Mouse (Mus musculus): Measurements from ENCODE around the gene Tmem222. TPM values are rescaled to one million over a fixed set of nuclear protein-coding genes. Genes with fewer than 3 reads are reported as not detected.
A peak's percentile ranks its signal among the peaks of the same experiment; 100 is the strongest.

Tmem222 gene
- polyA plus RNA-seq (2015; fragmentation: Nextera tagmentation; extraction: Ambion mirVana) = 47.2 and 58.1 TPM in 2 replicates

GRCm38 (mm10) chr4:133277104-133278026 is at the start of gene Tmem222:
Gene Tmem222, minus strand, starts transcription at chr4:133277792.
- Histone ChIP-seq H3K27me3 (replicated peaks; ENCODE audit: insufficient read depth, low read length) (no peaks in the 10 kb centered on the region), H3K4me3 (ENCODE audit: low read depth, low read length) (peak within 1 kb of the TSS; percentile 62), H3K4me2 (replicated peaks; ENCODE audit: low read depth, low read length) (peak within 1 kb of the TSS; percentile 82), H3K9me3 (ENCODE audit: low read length) (no peaks in the 10 kb centered on the region), H3K4me1 (ENCODE audit: insufficient read depth, low read depth, low read length) (peaks cover 4% of the 10 kb centered on the region; the same call in 1 of the 2 replicates), H3K27ac (ENCODE audit: low read length) (peak within 1 kb of the TSS; percentile 90), H3K36me3 (ENCODE audit: insufficient read depth, low read length) (no peaks in the 10 kb centered on the region), H3K9ac (replicated peaks; ENCODE audit: low read depth) (peak within 1 kb of the TSS; percentile 82)
- WGBS = 2% methylated on average over 73 of the region's 73 CpGs
- no peak for TF ChIP-seq CTCF (IDR thresholded peaks at IDR 0.05)
- no peak for TF ChIP-seq EP300 (IDR thresholded peaks at IDR 0.05)
- DNase-seq (ENCODE audit: low spot score) (peak; percentile 96), ATAC-seq (peak; percentile 97)

- DNase-seq (ENCODE audit: low spot score) (no peak), ATAC-seq (no peak)
- Histone ChIP-seq H3K36me3 (ENCODE audit: insufficient read depth, low read length) (no peaks in the 10 kb centered on the region), H3K4me1 (ENCODE audit: insufficient read depth, low read depth, low read length) (no peaks in the 10 kb centered on the region), H3K9ac (replicated peaks; ENCODE audit: low read depth) (no peak overlapping the region), H3K4me3 (ENCODE audit: low read depth, low read length) (no peak overlapping the region), H3K4me2 (replicated peaks; ENCODE audit: low read depth, low read length) (no peak overlapping the region), H3K27ac (ENCODE audit: low read length) (no peak overlapping the region), H3K9me3 (ENCODE audit: low read length) (no peaks in the 10 kb centered on the region), H3K27me3 (replicated peaks; ENCODE audit: insufficient read depth, low read length) (no peaks in the 10 kb centered on the region)
- TF ChIP-seq CTCF (IDR thresholded peaks at IDR 0.05) (no peak), EP300 (IDR thresholded peaks at IDR 0.05) (no peak)
- WGBS = 90% methylated on average over 3 of the region's 3 CpGs
These were observed 42.1 kb upstream of the Tmem222 start for GRCm38 (mm10) chr4:133319667-133320066.

DNA sequence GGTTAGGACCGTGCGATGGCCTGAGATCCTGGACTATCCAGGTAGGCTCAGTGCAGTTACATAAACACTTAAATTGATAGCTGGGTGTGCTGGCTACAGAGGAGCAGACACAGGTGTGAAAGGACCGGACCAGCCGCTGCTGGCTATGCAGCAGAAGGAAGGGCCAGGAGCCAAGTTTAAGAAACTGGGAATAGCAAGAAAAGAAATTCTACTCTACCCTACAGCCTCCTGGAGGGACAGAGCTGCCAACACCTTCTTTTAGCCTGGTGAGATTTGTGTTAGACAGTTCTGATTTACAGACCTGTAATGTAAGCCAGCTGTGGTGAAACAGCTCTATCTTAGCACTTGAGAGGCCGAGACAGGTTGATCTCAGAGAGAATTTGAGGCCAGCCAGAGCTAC is 38.4 kb upstream of the Tmem222 start:
- WGBS = 78% methylated on average over 5 of the region's 5 CpGs
- Histone ChIP-seq H3K36me3 (ENCODE audit: insufficient read depth, low read length) (no peaks in the 10 kb centered on the region), H3K27ac (ENCODE audit: low read length) (no peak overlapping the region), H3K4me1 (ENCODE audit: insufficient read depth, low read depth, low read length) (no peaks in the 10 kb centered on the region), H3K27me3 (replicated peaks; ENCODE audit: insufficient read depth, low read length) (no peaks in the 10 kb centered on the region), H3K9ac (replicated peaks; ENCODE audit: low read depth) (no peak overlapping the region), H3K4me3 (ENCODE audit: low read depth, low read length) (no peak overlapping the region), H3K4me2 (replicated peaks; ENCODE audit: low read depth, low read length) (no peak overlapping the region), H3K9me3 (ENCODE audit: low read length) (no peaks in the 10 kb centered on the region)
- DNase-seq (ENCODE audit: low spot score) (no peak), ATAC-seq (no peak)
- no peak for TF ChIP-seq CTCF (IDR thresholded peaks at IDR 0.05)
- no peak for TF ChIP-seq EP300 (IDR thresholded peaks at IDR 0.05)

- no peak overlapping the region for H3K9ac ChIP-seq (replicated peaks; ENCODE audit: low read depth)
- H3K4me2 ChIP-seq (replicated peaks; ENCODE audit: low read depth, low read length) = no peak overlapping the region
- peak; percentile 52 for DNase-seq (ENCODE audit: low spot score)
- H3K9me3 ChIP-seq (ENCODE audit: low read length) = no peaks in the 10 kb centered on the region
- H3K36me3 ChIP-seq (ENCODE audit: insufficient read depth, low read length) = no peaks in the 10 kb centered on the region
- no peaks in the 10 kb centered on the region for H3K4me1 ChIP-seq (ENCODE audit: insufficient read depth, low read depth, low read length)
- 52% methylated on average over 8 of the region's 8 CpGs for WGBS
- no peak overlapping the region for H3K4me3 ChIP-seq (ENCODE audit: low read depth, low read length)
- 0 out of 2 replicates have a peak, but pooled peaks have one; percentile 9 for ATAC-seq
- H3K27me3 ChIP-seq (replicated peaks; ENCODE audit: insufficient read depth, low read length) = no peaks in the 10 kb centered on the region
- no peak overlapping the region for H3K27ac ChIP-seq (ENCODE audit: low read length)
- TF ChIP-seq EP300 (IDR thresholded peaks at IDR 0.05) (no peak; the same call in 1 of the 2 replicates), CTCF (IDR thresholded peaks at IDR 0.05) (no peak)
These were observed 37.3 kb upstream of the Tmem222 start for GRCm38 (mm10) chr4:133314896-133315295.

- DNase-seq (ENCODE audit: low spot score) = peak; percentile 81
- WGBS = 3% methylated on average over 3 of the region's 3 CpGs
These were observed 32.4 kb upstream of the Tmem222 start for GRCm38 (mm10) chr4:133309948-133310347.

DNA sequence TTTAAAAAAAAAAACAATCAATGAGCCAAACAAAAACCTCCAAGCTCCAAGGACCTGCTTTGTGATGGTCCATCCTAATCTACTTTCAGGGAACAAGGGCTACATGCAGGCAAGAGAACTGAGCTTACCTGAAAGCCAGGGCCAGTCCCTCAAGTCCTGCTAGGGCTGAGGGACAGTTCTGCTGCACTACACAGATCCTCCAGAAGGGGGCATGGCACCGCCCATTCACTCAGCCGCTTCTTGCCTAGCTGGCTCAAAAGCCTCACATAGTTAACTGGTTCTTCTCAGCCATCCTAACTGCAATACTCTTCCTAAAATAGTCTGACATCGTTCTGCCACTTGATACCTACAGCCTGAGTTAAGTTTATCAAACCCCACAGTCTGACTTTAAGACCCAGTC is 29.7 kb upstream of the Tmem222 start:
- Histone ChIP-seq H3K9me3 (ENCODE audit: low read length) (no peaks in the 10 kb centered on the region), H3K4me3 (ENCODE audit: low read depth, low read length) (no peak overlapping the region), H3K36me3 (ENCODE audit: insufficient read depth, low read length) (0 out of 2 replicates have a peak, but pooled peaks cover 9% of the 10 kb centered on the region), H3K9ac (replicated peaks; ENCODE audit: low read depth) (no peak overlapping the region), H3K4me2 (replicated peaks; ENCODE audit: low read depth, low read length) (no peak overlapping the region), H3K27me3 (replicated peaks; ENCODE audit: insufficient read depth, low read length) (no peaks in the 10 kb centered on the region), H3K27ac (ENCODE audit: low read length) (no peak overlapping the region), H3K4me1 (ENCODE audit: insufficient read depth, low read depth, low read length) (no peaks in the 10 kb centered on the region)
- WGBS = 46% methylated on average over 3 of the region's 3 CpGs
- no peak for ATAC-seq
- peak; percentile 52 for DNase-seq (ENCODE audit: low spot score)
- TF ChIP-seq CTCF (IDR thresholded peaks at IDR 0.05) (peak; percentile 77), EP300 (IDR thresholded peaks at IDR 0.05) (no peak)

More at GRCm38 (mm10) chr4:133309948-133310347, 32.4 kb upstream of the Tmem222 start:
- peak; percentile 98 for TF ChIP-seq CTCF (IDR thresholded peaks at IDR 0.05)
- no peak for TF ChIP-seq EP300 (IDR thresholded peaks at IDR 0.05)
- Histone ChIP-seq H3K9ac (replicated peaks; ENCODE audit: low read depth) (no peak overlapping the region), H3K4me1 (ENCODE audit: insufficient read depth, low read depth, low read length) (no peaks in the 10 kb centered on the region), H3K27ac (ENCODE audit: low read length) (no peak overlapping the region), H3K4me3 (ENCODE audit: low read depth, low read length) (no peak overlapping the region), H3K9me3 (ENCODE audit: low read length) (no peaks in the 10 kb centered on the region), H3K4me2 (replicated peaks; ENCODE audit: low read depth, low read length) (no peak overlapping the region), H3K27me3 (replicated peaks; ENCODE audit: insufficient read depth, low read length) (no peaks in the 10 kb centered on the region), H3K36me3 (ENCODE audit: insufficient read depth, low read length) (no peaks in the 10 kb centered on the region)
- peak; percentile 30; the same call in 1 of the 2 replicates for ATAC-seq

Measured in lung, postnatal 0 days (tissue).